Mouse (Mus musculus) thymus, adult 18-20 months (tissue): ENCODE measurements around the gene Ascc1.

ENCODE experiments used
- DNase-seq, 2 experiments: peaks; one replicate each; pipeline ENCODE4 v3.0.0; 2022; ENCODE audit warnings: mixed read lengths in 2 of 2

Gene Ascc1

GRCm38 (mm10) chr10:60023751-60024150 is 21.1 kb downstream of the Ascc1 start:
- no peak for DNase-seq

- DNase-seq: no peak
These were observed 24.3 kb downstream of the Ascc1 start for GRCm38 (mm10) chr10:60026759-60027395.

- no peak for DNase-seq
These were observed 25.0 kb downstream of the Ascc1 start for GRCm38 (mm10) chr10:60027619-60028084.

GRCm38 (mm10) chr10:60028181-60028580 is 25.6 kb downstream of the Ascc1 start:
- peak; percentile 61 to 70 for DNase-seq

GRCm38 (mm10) chr10:60028979-60029378 is 26.4 kb downstream of the Ascc1 start:
- DNase-seq: no peak

GRCm38 (mm10) chr10:60029387-60029786 is 26.8 kb downstream of the Ascc1 start:
- DNase-seq: no peak

GRCm38 (mm10) chr10:60031562-60031961 is 29.0 kb downstream of the Ascc1 start:
- DNase-seq: no peak

- DNase-seq: no peak
These were observed 29.4 kb downstream of the Ascc1 start for GRCm38 (mm10) chr10:60031985-60032384.

- DNase-seq: no peak
These were observed 30.0 kb downstream of the Ascc1 start for GRCm38 (mm10) chr10:60032622-60033021.

GRCm38 (mm10) chr10:60033064-60033463 is 30.5 kb downstream of the Ascc1 start:
- DNase-seq: no peak

GRCm38 (mm10) chr10:60034621-60035020 is 32.0 kb downstream of the Ascc1 start:
- no peak for DNase-seq

- DNase-seq: no peak
These were observed 33.1 kb downstream of the Ascc1 start for GRCm38 (mm10) chr10:60035744-60036143.

GRCm38 (mm10) chr10:60042350-60042922 is 39.8 kb downstream of the Ascc1 start:
- no peak for DNase-seq

GRCm38 (mm10) chr10:60046696-60047095 is 44.1 kb downstream of the Ascc1 start:
- no peak for DNase-seq

- DNase-seq: no peak
These were observed 48.0 kb downstream of the Ascc1 start for GRCm38 (mm10) chr10:60050581-60050980.

GRCm38 (mm10) chr10:60053073-60053472 is 50.5 kb downstream of the Ascc1 start:
- DNase-seq: no peak

GRCm38 (mm10) chr10:60062173-60062572 is 59.6 kb downstream of the Ascc1 start:
- no peak for DNase-seq

GRCm38 (mm10) chr10:60062931-60063330 is 60.3 kb downstream of the Ascc1 start:
- no peak for DNase-seq

- DNase-seq: peak in 1 of 2 experiments; percentile 36
These were observed 63.9 kb downstream of the Ascc1 start for GRCm38 (mm10) chr10:60066524-60066923.

GRCm38 (mm10) chr10:60075159-60075558 is 72.6 kb downstream of the Ascc1 start:
- no peak for DNase-seq

- no peak for DNase-seq
These were observed 74.6 kb downstream of the Ascc1 start for GRCm38 (mm10) chr10:60077226-60077625.

GRCm38 (mm10) chr10:60077736-60078560 is 75.3 kb downstream of the Ascc1 start:
- no peak for DNase-seq

GRCm38 (mm10) chr10:60078561-60078917 is 75.9 kb downstream of the Ascc1 start:
- DNase-seq: no peak

- DNase-seq: no peak
These were observed 77.6 kb downstream of the Ascc1 start for GRCm38 (mm10) chr10:60080171-60080570.
